Mouse (Mus musculus) natural killer cell, adult 2 months (primary cell): ENCODE measurements at regions not wholly inside any gene's neighbourhood (a gene's known extent, or its start where the extent isn't known, plus 50 kb on each side); places are given as distances from the start of the nearest gene placed in this dataset.

Source experiments
- DNase-seq, 2 experiments: peaks; one replicate each; pipeline ENCODE4 v3.0.0; 2022; ENCODE audit warnings: low spot score in 2 of 2

DNA sequence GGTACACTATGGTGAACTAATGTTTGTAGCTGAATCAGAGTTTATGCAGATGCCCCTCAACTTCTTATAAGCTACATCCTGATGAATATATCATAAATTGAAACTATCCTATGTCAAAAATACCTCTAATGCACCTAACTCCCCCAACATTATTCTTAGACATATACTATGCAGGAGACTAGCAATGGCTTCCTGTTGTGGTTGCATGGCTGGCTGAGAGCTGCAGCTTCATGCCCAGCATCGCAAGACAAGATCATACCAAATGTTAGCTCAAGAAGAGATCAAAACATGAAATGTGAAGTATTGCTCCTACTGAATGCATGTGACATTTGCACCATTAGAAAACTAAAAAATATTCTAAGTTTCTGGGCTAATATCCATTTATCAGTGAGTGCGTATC, 206.9 kb upstream of the Cited2 start:
- peak in 1 of 2 experiments; percentile 8 for DNase-seq

DNA sequence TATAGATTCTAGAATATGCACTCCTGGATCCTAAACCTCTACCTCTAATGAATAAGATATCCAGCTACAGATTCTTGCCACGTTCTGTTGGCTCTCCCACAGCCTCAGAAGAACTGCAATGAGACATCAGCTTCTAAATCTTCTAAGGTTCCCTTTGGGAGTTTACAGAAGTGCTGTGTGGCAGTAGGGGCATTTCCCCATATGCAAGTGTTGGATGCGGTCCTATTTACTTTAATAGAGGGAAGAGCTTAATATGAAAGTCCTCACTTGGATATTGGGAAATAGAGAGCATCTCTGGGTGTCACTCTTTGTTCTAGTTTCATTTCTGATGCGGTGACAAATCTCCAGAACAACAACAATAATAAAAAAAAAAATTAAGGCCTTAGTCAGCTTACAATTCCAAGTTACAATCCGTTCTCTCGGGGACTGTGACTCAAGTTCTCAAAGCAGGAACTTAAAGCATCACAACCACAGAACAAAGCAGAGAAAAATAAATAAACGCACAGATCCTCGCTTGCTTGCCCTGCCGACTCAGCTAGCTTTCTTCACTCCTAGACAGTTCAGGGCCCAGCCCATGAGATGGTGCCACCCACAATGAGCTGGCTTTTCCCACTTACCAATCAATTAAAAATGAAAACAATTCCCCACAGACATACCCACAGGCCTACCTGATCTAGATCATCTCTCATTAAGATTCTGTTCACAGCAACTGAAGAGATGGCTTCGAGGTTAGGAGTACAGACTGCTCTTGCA, 204.4 kb upstream of the Cited2 start:
- no peak for DNase-seq

DNA sequence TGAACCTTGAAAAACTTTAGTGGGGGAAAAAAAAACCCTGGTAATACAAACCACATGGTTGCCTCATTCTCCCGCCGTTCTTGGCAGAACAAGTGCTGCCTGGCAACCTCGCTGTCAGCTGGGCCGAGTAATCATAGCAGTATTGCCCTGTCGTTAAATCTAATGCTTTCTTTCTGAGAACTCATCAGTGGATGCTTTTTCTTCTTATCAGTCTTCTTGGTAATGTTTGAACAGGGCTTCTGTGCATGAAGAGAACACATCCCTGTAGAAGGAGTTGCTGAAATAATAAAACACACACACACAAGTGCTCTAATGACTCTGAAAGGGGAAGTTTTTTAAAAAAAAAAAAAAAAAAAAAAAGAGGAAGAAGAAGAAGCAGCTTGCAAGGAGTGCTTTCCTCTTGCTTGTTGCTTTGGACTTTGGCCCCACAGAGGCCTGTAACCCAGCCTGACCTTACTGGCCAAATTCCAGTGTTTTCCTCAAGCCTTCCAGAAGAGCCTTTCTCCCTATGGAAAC, 200.9 kb upstream of the Cited2 start:
- DNase-seq, result peak; percentile 5 to 10

DNA sequence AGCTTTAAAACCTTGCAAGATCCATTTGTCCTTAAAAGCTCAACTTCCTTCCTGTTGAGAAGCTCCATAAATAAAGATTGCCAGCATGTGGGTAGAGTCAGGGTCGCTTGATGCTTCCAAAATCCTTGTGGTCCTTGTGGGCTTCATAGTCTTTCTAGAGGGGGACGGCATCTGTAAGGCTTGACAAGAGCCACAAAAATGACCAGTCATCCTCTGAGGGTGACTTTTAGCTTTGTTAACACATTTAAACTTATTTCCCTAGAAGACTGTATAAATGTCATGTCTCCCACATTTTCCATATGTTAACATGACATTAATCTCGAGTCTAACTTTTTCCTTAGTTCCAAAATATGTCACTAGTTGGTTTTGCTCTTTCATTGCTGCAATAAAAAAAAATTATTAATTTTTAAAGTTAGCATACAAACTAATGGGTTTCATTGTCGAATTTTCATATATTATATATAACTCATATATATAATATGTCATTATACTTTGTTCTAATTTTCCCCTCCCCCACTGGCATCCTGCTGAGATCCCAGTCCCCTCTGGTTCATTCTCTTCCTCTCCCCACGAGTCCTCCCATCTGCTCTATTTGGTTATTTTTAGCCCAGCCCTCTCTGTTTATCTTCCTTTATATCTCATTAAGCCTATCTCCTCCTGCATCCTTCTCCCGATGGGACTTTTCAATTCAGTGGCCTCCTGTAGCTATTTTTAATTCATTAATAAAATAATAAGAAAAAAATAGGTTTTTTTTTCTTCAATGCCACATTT, 199.3 kb upstream of the Cited2 start:
- DNase-seq, result no peak

DNA sequence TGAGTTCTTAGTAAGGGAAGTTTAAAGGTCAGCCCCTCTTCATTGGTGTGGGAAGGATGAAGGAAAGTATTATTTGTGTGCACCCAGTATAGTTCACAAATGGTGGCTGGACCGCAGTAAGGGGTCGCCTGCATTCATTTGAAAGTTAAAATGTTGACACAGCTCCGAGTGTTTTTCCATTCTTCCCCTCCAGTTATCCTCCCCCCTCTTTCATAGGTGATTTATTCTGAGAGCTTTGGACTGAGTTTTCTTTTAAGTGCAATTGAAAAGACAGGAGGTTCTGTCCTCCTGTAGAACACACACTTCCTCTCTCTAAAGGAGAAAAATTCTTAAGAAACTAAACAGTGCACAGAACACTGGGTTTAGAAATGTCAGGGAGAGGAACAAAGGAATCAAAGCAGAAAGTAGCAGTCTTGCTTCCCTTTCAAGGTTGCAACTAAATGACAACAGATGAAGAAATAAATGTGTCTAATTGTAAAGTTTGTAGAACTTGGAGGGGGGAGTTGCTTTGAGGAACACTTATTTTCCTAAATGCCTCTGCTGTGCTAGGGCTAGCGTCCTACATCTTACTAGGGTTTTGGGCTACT, 195.8 kb upstream of the Cited2 start:
- no peak for DNase-seq

DNA sequence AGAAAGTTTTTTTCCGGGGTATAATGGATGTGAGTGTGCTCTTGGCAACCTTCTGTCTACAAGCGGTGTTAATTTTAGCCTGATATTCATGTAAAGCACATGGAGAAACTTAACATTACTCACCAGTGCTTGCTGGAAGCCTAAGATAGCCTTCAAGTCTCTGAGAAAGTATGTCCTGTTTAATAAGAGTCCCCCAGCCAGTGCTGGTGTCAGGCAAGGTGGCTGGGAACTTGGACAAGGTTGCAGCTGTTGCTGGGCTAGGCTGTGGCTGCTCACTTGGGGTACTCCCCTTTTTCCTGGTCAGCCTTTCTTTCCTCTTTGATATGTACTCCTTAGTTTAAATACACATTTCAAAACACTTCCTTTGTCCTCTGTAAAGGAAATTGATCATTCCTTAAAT, 194.9 kb upstream of the Cited2 start:
- DNase-seq, result no peak

DNA sequence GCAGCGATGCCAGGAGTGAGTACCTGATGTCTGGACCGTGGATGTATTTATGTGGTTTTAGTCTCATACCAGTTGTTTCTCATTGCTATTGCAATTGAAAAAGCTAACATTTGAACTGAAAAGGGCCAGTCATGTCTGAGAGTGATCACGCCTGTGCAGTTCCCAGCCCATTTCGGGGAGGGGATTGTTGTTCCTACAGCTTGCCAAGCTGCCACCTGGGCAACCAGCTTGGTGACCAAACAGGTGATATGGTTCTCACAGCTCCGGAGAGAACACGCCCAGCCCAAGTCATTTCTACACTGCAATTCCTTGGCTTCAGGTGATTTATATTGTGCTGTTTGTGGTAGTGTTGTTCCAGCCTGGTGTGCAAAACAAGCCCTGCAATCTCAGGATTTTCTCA, 194.2 kb upstream of the Cited2 start:
- no peak for DNase-seq

DNA sequence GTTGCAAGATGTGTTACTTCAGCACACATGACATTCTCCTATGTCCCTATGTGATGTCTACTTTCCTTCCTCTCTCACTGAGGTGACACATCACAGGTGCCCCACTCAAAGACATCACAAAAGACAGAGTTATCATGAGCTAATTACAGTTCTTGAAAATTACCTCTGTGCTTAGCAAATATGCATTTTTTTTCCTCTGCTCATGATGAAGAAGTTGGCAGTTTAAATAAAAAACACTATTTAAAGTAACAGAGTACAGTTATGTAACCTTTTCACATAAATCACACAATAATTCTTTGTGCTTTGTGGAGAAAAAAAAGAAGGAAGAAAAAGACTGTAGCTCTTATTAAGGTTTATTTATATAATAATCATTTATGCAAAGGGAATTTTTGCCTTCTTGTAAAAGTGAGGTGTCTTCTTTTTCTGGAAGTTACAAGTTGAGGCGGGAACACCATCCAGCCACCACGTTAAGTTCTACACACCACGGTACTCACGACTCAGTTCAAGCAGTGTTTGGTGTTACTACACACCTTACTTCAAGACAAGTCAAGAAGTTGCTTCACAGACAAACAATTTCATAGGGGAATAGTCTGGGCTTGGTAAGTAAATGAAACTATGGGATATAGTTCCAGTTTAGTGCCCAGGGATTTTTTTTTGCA, 193.0 kb upstream of the Cited2 start:
- no peak for DNase-seq

DNA sequence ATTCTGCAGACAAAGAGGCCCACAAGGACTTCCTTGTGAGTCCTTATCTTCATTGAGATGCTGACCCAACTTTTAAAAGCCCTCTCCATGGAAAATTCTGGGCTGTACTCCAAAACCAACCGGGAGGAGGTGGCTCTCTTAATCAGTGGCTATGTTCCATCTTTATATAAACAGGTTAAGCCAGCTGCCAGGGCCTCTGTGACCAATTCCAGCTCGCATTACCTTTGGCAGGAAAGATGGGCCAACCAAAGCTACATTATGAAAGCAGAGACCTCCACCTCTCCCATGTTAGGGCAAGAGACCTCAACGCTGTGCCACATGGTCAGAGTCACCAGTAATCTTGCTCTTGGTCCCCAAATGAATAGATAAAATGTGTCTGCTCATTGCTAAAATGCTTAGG, 192.0 kb upstream of the Cited2 start:
- DNase-seq, result no peak

DNA sequence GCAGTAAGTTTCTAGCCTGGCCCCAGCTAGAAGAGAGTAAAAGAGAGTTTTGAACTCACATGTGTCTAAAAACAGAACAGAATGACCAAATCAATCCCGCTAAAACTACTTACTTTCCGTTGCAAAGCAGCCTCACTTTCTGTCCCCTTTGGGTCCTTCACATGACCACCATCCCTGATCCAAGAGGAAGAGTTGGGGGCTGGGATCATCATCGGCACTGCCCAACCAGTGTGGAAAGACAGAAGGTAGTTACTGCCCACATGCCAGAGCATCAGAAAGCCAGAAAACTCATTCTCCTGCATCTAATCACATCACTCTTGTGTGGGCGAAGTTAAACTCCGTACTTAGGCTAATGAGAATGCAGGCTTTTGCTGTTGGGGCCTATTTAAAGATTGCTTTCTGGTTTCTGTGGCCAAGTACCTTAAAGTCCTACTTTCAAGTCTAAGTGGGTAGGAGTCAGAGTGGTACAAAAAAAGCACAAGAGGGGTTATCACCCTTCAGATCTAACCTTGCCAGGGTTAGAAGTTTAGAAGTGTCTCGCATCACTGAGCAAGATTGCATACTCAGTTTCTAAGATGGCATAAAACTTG, 184.0 kb upstream of the Cited2 start:
- DNase-seq, result no peak

DNA sequence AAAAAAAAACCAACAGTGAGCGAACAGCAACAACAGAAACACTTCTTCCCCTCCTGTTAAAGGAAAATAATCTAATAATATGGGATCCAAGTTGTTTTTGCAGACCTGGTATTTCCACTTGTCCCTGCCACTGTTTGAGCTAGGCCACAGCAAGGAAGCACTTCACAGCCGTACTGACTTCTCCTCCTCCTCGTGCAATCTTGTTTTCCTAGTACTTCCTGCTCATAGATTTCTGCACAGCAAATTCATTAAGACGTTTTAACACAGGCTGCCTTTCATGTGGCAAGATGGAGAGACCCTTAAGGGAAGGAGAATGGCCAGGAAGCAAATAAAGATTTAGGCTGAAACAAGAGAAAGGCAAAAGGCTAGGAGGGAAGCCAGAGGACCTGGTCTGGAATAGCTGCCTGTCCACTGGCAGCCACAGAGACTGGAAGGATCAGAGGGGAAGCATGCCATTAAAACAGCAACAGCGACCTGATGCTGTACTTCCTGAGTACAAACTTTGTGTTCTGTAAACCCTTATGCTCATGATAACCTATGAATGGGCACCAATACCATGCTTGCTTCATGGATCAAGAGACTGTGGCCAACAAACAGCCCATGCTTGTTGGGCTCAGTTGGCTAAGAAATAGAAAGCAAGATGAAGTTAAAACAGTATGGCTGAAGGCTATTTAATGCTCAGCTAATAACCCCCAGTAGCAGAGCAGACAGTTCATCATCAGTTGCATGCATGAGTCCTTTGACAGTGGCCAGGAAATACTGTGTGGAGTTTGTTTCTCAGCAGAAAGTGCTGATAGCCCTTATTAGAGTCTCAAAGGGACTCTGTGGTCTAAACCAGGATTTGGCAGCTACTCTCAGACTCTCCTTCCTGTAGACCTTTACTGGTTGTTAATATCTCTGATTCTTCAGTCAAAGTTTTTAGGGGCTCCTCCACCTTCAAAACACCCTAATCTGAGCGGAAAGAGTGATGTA, 182.3 kb upstream of the Cited2 start:
- no peak for DNase-seq

DNA sequence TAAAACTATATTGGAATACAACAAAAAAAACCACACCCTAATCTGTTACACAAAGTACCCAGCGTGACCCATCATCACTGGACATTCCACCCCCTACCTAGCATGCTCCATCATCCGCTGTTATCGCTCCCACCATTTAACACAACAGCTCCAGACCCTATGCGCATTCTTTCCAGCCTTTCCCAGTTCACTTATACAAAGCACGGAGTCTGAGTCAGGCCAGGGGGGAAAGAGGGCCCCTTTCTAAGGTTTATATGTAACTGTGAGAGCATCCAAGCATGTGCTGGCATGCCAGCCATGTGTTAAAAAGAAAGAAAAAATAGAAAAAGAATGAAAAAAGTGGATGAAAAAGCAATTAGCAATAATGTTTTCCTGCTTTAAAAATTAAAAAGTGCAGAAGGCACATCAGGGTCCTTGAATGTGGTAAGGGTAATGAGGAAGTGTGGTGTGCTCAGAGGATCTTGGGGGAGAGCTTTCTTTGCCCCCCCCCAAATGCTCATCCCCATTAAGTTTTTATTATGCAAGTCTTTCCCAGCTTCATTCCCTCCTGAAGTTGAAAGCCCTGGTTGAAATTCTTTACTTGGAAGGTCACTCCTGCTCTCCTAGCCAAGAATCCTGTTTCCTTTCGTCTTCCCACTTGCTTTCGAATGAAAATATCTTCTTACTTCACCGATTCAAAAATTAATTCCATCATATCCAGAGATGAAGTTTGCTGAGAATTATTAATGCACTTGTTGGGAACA, 180.7 kb upstream of the Cited2 start:
- no peak for DNase-seq

DNA sequence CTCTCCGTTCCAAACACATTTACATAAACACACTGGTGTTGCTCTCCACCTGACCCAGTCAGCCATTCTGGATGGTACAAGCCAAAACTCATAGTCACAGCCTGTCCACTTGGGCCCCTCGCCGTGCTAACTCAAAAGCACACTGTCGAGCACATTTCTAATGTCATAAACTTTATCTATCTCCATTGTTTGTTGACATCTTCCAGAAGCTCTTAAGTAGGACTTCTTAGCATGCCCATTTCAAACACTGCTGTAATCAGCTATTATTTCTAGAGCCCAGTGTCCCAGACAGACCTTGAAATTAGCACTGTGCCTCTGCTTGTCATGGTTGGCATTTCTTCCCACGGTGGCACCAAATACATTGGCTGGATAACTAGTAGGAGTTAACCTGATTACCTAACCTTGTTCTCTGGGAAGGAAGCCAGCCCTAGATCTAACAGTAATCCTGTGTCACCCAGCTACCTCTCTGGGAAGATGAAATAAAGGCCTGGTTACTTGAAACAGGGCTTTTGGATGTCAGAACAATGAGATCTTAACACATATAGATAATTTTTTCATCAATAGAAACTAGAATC, 180.1 kb upstream of the Cited2 start:
- DNase-seq, result no peak

DNA sequence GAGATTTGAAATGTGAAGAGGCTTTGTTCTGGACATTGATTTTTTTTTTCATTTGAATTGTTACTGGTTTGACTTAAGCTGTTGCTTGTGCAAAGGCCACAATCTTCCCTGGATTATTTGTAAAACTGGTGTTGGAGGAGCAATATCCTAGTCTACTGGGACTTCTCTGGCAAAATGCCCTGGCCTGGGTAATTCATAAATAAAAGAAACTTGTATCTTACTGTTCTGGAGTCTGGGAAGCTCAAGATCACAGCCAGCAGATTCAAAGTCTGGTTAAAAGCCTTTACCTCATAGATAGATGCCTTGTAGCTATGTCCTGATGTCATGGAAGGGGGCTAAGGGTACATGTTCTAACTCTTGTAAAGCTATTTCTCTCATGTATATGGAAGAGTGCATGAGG, 177.7 kb upstream of the Cited2 start:
- no peak for DNase-seq

DNA sequence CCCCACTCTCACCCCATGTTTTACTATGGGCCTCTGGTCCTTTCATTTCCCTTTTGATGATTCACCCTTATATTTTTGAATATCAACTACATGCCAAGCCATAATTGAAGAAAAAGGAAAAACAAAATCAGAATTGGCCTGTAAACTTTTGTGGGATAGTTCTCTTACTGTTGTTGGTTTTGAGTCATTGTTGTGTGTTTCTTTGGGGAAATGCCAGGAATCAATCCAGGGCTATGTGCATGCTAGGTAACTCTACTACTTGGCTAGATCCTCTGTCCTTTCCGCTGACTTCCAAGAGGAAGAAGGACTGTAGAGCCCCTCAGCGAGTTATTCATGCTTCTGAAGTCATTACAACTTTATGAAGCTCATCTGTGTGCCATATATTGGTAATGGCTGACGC, 175.0 kb upstream of the Cited2 start:
- DNase-seq, result no peak

DNA sequence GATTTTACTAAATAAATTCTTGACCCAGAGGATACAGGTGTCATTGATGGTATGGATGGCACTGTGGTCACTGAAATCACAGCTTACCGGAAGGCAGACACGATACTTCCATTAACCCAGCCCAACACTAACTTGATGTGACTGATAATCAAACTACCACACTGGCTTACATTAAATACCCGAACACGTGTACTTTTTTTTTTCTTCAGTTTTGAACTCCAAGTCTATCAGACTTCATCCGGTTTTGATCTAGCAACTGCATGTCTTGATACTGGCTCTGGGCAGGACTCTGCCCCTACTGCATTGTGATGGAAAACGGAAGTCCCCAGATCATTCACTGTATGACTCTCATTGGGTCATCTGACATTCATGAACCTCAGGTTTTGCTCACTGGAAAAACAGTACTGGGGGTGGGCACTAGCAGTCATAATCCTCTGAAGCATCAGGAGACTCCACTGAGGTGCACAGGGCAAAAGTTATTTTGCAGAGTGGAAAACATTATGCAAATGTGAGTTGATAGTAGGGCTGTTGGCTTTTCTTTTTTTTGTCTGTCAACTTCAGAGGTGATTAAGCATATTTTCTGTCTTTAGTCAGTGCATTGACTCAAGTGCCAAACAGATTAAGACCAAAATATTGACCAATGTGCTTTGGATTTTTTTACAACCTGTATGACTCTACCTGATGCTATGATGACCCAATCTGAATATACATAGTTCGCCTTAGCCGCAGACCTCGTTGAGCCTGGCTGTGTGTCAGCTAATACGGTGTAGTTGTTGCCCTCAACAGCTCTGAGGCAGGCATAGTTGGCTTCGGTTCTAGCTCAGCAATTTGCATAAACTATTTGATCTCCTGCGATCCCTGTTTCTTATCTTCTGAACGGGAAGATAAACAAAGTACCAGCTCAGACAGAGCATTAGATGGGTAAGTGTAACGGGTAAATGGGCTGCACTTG, 174.1 kb upstream of the Cited2 start:
- DNase-seq, result no peak

DNA sequence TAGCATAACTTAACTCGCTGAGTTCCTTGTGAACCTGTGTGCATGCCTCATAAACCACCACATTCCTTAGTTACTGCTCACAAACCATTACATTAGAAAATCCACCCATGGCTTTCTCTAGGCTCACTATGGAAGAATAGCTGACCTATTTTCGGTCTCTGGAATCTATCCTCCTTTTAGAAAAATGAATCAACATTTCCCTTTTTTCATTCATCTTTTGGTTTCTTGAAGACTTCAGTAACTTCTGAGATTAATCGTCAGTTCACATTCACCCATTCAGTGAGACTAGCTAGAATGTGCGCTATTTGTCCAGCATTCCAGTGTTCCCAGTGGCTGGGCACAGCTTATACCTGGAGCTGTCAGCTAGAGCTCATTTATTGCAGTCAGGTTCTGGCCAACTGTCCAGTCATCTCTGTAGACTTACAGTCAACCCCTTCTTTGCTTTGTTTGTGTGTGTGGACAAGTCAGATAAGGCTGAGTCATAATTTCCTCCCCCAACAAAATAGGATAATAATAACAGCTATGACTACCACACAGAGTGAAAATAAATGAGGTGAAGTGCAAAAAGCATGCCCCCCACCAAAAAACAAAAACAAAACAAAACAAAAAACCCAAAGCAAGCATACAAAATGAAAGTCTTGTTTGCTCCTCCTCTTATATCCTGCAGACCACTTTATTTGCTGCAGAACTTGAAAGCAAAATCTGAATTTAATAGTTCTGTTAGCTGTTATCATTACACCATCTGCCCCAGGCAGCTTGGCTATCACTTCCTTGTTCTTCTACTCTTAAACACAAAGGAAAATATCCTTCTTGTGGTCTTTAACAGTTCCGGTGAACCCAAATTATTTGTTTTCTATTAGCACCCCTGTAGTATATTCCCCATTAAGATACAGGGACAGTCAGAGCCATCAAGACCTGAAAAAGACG, 173.0 kb upstream of the Cited2 start:
- no peak for DNase-seq
